Mouse (Mus musculus) right cerebral cortex, postnatal 25 days (tissue): ENCODE measurements at regions not wholly inside any gene's neighbourhood (a gene's known extent, or its start where the extent isn't known, plus 50 kb on each side); places are given as distances from the start of the nearest gene placed in this dataset.
A peak's percentile ranks its signal among the peaks of the same experiment; 100 is the strongest.

Experiments
- DNase-seq: peaks from one replicate; pipeline ENCODE4 v3.0.0; 2022

DNA sequence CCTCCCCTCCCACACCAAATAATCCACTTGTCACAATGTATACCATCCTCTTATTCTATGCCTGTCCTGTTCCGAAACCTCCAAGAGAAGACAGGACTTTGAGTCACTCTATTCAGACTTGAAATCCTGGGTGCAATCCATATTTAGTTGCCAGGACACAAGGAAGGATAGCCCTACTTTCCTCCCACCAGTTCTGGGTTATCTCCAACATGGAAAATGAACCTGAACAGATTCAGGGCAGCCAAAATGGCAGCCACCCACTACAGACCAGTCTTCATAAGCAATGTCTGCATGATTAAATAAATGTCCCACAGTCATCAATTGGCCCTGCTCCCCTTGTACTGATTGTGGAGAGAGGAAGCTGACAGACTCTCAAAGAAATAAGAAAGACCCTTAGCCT is 110.6 kb upstream of the Adra1d start:
- peak; percentile 42 for DNase-seq

DNA sequence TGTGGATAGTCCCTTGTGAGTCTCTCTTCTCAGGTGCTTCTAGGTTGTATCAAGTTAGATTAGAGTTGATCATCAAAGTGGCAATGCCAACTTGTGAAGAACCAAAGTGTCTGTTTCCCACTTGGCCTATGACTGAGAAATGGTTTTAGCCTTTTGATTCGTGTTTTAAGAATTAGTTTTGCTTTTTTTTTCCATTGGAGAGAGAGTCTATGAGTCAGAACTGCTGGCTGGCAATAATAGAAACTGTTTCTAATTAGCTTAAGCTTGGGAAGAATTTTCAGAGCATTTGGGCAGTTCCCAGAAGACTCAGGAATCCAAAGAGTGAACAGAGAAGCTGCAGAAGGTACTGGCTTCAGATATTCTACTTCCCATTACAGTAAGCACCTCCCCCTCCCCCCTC is 110.1 kb upstream of the Adra1d start:
- no peak for DNase-seq

DNA sequence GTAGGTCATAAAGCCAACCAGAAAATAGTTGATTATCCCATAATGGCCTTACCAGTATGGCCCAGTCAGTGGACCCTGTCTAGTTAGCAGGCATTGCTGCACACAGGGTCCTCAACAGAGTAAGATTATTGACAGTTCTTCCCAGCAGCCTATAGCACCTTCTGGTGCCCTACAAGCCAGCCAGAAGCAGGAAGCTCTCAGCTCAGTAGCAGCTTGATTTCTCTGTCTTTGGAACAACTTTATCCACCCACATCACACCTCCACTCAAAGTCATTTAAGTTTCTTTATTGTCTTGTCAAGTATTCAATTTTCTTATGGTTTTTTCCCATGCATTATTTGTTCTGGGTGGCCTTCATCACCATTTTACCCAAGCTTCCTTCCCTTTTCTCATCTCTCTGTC is 108.8 kb upstream of the Adra1d start:
- no peak for DNase-seq

DNA sequence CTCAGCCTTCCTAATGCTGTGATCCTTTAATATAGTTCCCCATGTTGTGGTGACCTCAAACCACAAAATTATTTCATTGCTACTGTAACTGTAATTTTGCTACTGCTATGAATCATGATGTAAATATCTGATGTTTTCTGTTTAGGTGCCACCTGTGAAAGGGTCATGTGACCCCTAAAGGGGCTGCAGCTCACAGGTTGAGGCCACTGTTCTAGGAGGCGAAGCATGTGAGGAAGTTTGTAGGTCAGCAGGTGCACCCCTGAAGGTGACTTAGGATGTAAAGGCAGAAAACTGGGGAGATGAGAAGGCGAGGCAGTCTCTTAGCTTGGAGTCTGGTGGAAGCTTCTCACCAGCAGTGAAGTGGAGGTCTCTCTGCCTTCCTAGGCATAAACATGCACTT is 105.8 kb upstream of the Adra1d start:
- no peak for DNase-seq

DNA sequence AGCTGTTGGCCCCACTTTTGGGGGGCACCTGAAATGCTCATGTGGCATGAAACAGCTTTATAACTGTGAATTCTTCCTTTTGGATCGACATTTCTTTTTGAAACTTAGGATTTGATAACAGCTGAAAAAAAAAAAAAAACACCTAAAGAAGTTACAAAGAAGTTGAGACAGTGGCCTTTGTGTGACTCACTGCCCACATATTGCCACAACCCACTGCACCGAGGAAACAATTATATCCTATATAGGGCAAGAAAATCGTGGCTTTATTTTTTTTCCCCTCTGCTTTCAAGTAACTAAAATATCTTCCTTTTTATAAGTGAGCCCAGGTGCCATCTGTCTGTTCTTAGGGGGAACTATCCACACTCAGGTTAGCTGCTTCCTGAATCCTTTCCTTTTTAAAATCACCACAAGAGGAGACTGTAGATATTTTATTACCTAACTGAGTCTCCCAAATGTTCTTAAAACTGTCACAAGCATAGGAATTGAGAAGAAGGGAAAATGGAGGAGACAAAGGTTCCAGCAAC is 104.8 kb upstream of the Adra1d start:
- no peak for DNase-seq

DNA sequence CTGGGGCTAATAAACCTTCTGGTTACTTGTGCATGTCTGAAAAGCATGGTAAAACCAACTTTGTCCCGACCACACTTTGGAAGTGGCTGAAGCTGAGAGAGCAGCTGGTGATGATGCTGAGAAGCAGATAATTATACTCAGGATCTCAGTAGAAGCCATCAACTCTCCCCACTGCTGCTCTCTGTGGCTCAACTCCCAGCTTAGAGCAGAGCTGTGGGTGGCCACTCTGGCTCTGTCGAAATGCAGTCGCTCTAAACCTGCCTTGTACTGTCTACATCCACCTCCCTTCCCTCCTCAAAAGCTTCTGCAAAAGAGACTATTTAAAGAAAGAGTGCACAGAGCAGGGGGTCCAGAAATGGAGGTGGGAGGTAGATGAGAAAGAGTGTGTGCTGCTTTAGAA is 102.5 kb upstream of the Adra1d start:
- no peak for DNase-seq

DNA sequence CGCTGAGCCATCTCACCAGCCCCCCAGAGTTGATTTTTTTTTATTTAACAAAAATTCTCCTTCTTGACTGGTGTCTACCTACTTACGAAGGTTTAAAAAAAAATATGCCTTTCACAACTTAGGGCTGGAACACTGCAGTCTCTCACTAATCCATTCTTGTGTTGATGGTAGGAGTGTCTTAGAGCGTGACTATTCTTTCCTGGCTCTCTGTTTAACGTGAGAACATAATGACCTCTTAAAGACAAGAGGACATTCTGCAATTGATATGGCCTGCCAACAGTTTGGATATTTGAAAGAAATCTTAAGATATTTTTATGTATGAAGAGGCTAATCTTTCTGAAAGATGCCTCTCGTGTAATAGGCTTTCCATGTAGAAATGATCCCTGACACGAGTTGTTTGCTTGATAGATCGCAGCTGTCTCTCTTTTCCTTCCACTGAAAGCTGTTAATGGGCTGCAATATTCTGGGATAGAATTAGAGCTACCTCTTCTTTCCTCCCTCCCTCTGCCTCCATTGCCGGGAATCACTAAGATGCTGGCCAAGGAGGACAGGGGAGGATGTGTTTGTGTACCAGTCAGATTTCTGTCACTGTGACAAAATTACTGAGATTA is 101.2 kb upstream of the Adra1d start:
- no peak for DNase-seq

DNA sequence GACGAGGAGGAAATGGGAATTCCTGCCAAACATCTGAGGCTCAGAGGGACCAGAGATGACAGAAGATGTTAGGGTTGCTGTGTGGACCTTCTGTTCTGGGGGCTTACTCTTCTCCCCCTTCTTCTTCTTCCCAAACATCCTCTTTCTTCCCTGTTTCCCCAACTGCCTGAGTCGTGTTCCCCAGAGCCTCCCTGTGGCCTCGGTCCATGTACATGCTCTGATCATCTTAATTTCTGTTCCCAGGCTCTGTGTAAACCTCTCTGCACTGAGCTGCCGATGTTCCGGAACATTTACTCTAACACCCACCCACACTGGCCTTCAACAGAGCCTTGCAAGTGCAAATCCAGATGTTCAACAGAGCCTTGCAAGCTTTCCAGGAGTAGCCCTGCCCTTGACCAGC is 90.1 kb upstream of the Adra1d start:
- no peak for DNase-seq

DNA sequence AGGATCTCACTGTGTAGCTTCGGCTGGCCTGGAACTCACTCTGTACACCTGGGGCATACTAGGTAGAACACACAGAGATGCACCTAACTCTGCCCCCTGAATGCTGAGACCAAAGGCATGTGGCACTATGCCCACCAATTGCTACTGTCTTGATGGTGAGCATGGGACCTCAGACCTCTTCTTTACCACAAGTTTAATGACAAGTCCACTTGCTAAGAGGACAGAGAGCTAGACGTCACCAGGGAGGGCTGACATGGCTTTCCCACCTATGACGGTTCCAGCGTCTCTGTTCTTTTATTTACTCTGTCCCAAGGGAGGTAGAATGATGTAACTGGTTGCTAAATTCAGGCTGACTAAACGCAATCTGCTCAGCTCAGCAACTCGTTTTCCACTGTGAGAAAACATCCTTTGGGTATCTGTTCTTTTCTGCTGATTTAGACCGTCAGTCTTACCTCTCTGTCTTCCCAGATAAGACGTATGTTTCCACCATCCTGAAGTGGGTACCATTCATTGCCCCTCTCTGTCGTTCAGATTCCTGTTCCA is 88.6 kb upstream of the Adra1d start:
- no peak for DNase-seq

DNA sequence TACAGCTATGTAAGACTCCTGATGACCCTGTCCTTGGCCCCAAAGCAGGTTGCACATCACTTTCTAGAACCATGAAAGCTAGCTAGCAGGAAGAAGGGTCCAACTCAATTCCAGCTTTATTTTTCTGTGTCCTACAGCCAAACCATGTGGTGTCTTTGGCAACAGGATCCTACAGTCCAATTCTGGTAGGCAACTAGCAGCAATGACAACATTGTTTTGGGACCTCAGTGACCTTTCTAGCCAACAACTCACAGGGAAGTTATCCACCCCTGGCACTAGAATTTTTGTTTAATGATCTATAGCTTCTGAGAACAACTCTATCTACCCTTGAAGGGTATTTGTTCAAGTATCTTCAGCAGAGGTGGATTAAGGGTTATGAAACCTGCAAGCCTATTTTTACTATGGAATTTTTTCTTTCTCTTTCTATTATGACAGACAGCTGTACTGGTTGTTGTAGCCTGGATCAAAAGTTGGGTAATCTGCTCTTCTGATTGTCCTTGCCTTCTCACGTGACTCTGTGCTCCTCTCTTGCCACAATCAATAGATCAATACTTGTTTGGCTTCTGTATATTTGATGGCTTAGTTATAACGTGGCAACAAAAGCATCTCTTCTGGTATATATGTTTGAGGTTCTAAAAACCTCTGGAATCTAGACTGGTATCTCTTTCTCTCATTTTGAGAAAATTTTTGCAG is 82.2 kb upstream of the Adra1d start:
- DNase-seq = no peak

DNA sequence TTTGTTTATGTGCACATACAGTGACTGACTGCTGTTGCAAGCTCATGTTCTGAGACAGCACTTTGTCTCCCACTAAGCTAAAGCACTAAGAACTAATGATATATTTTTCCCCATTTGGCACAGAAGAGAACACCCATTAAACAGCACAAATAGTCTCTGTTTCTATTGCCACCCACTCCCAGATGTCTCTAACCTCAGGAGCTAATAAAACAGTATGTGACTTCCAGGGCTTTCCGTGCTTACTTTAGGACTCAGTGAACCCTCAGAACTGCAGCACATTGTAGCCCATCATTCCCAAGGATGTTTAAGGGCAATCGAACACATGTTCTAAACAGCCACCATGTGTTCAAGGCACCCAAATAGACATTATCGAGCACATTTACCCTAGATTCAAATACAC is 80.4 kb upstream of the Adra1d start:
- DNase-seq = no peak

DNA sequence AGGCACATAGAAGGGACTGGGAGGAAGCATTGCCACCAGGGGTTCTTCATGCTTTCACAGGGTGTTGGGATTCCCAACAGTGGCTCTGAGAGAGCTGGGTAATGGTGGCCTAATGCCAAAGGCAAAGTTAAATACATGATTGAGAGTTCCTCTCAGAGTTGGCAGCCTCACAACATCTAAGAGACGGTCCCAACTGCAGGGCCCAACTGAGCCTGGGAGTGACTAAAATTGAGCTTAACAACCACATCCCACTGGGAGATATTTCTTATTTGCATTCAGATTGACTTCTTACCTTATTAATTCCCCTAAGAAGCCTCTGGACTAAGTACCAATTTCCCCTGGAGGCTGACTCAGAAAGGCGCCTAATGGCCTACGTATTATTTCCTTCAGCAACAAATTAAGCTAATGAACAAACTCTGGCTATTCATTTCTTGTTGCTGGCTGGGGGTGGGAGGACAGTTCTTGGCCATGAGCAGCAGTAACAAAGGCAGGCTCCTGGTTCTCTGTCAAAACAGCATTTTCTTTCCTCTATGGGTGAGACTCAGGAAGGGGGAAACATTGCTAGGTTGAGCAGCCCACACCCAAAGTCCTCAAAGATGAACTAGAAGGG is 77.0 kb upstream of the Adra1d start:
- no peak for DNase-seq

DNA sequence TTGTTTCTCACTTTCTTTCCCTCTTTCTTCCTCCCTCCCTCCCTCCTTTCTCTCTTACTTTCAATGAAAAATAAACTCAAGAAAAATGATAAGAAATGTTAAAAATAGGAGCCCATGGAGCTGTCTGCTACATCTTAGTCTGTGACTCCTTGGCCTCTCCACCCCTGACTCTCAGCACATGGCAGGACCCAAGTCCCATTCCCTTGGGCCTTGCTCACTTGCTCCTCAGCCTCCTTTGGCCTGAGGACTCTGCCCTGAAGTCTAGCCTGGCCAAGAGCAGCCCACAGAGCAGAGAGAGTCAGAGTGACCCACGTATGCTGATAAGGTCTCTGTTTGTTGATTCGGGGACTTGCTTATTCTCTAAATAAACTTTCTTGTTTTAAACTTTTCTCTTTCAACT is 73.7 kb upstream of the Adra1d start:
- DNase-seq = no peak

DNA sequence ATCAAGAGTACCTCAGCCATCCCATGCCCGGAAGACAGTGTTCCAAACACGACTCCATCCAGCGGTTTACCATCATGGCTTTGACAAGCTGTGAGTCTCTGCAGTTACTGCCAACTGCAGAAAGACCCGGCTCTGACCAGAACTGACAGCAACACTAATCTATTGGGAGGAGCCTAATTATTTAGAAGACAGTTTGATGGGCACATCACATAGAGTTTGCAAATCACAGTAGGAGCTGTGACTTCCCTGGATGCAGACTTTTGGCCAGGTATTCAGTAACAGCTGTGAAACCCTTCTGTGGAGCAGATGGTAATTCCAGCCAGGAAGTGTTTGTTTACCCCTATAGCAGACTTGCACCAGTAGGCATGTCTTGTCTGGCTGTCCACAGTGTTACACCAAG is 55.8 kb upstream of the Adra1d start:
- no peak for DNase-seq

DNA sequence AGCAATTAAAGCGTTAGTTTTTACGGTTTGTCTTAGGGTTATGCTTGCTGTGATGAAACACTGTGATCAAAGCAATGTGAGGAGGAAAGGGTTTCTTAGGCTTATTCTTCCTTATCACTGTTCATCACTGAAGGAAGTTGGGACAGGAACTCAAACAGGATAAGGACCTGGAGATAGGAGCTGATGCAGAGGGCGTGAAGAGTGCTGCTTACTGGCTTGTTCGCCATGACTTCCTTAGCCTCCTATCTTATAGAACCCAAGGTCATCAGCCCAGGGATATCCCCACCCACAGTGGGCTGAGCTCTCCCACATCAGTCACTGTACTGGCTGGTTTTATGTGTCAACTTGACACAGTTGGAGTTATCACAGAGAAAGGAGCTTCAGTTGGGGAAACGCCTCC is 50.4 kb upstream of the Adra1d start:
- DNase-seq = no peak
